Mouse (Mus musculus) midbrain, embryonic 10.5 days (tissue): ENCODE measurements at regions not wholly inside any gene's neighbourhood (a gene's known extent, or its start where the extent isn't known, plus 50 kb on each side); places are given as distances from the start of the nearest gene placed in this dataset.

ENCODE experiments used
- DNase-seq: peaks from one replicate; pipeline ENCODE4 v3.0.0-alpha.2; 2017; ENCODE audit warnings: low spot score
- H3K27ac ChIP-seq: fragments of 300-500 bp; sonication (generic); replicated peaks from 2 replicates; pipeline ENCODE4 v1.5.1; 2016; ENCODE audit warnings: mild to moderate bottlenecking
- H3K27me3 ChIP-seq: fragments of 300-500 bp; sonication (generic); 2 replicates; pipeline ENCODE4 v1.6.1; 2016; ENCODE audit warnings: low read depth, mild to moderate bottlenecking; ENCODE audit not compliant: poor library complexity, severe bottlenecking
- H3K36me3 ChIP-seq: fragments of 300-500 bp; sonication (generic); 2 replicates; pipeline ENCODE4 v1.6.1; 2016; ENCODE audit warnings: mild to moderate bottlenecking, moderate library complexity
- H3K4me1 ChIP-seq: fragments of 300-500 bp; sonication (generic); 2 replicates; pipeline ENCODE4 v1.6.1; 2016
- H3K4me3 ChIP-seq: fragments of 300-500 bp; sonication (generic); 2 replicates; pipeline ENCODE4 v1.5.1; 2016; ENCODE audit warnings: mild to moderate bottlenecking, moderate library complexity
- H3K9me3 ChIP-seq: fragments of 300-500 bp; sonication (generic); replicated peaks from 2 replicates; pipeline ENCODE4 v1.6.1; 2016; ENCODE audit warnings: mild to moderate bottlenecking
- WGBS: fragments of 180-500 bp; shearing (Covaris S2); methylation state at CpG from one replicate; pipeline ENCODE4 v1.1.7; 2016; 5-methylcytosine and 5-hydroxymethylcytosine counted together

- WGBS: 67% methylated on average over 1 of the region's 1 CpGs
- Histone ChIP-seq H3K4me3 (no peak overlapping the region), H3K9me3 (no peaks in the 10 kb centered on the region), H3K27me3 (no peaks in the 10 kb centered on the region), H3K4me1 (no peaks in the 10 kb centered on the region), H3K27ac (no peak overlapping the region), H3K36me3 (no peaks in the 10 kb centered on the region)
- DNase-seq: no peak
Measured at GRCm38 (mm10) chr11:57432299-57432698, 86.1 kb downstream of the Fam114a2 start.

GRCm38 (mm10) chr11:57431886-57432285 is 86.5 kb downstream of the Fam114a2 start:
- H3K27me3 ChIP-seq: no peaks in the 10 kb centered on the region
- no peak overlapping the region for H3K4me3 ChIP-seq
- no peak overlapping the region for H3K27ac ChIP-seq
- no peaks in the 10 kb centered on the region for H3K36me3 ChIP-seq
- H3K9me3 ChIP-seq: no peaks in the 10 kb centered on the region
- H3K4me1 ChIP-seq: no peaks in the 10 kb centered on the region
- DNase-seq: no peak

- no peak overlapping the region for H3K27ac ChIP-seq
- no peaks in the 10 kb centered on the region for H3K36me3 ChIP-seq
- H3K9me3 ChIP-seq: no peaks in the 10 kb centered on the region
- H3K27me3 ChIP-seq: no peaks in the 10 kb centered on the region
- peak; percentile 29 for DNase-seq
- no peaks in the 10 kb centered on the region for H3K4me1 ChIP-seq
- no peak overlapping the region for H3K4me3 ChIP-seq
- 68% methylated on average over 12 of the region's 12 CpGs for WGBS
Measured at GRCm38 (mm10) chr11:57426046-57426805, 92.2 kb downstream of the Fam114a2 start.

- DNase-seq: no peak
- H3K27ac ChIP-seq: no peak overlapping the region
- peaks cover 11% of the 10 kb centered on the region; the same call in 1 of the 2 replicates for H3K4me1 ChIP-seq
- 82% methylated on average over 6 of the region's 6 CpGs for WGBS
- no peaks in the 10 kb centered on the region for H3K36me3 ChIP-seq
- H3K4me3 ChIP-seq: no peak overlapping the region
- H3K27me3 ChIP-seq: no peaks in the 10 kb centered on the region
- peaks cover 3% of the 10 kb centered on the region; the same call in 1 of the 2 replicates for H3K9me3 ChIP-seq
Measured at GRCm38 (mm10) chr11:57419416-57419815, 99.0 kb downstream of the Fam114a2 start.

- H3K27me3 ChIP-seq: no peaks in the 10 kb centered on the region
- WGBS: 87% methylated on average over 11 of the region's 11 CpGs
- H3K27ac ChIP-seq: 0 out of 2 replicates have a peak overlapping the region, but pooled peaks have one; percentile 17
- peaks cover 14% of the 10 kb centered on the region; the same call in 1 of the 2 replicates for H3K4me1 ChIP-seq
- no peaks in the 10 kb centered on the region for H3K36me3 ChIP-seq
- DNase-seq: no peak
- H3K4me3 ChIP-seq: no peak overlapping the region
- H3K9me3 ChIP-seq: peaks cover 3% of the 10 kb centered on the region; the same call in 1 of the 2 replicates
Measured at GRCm38 (mm10) chr11:57416011-57416410, 102.4 kb downstream of the Fam114a2 start.

- no peaks in the 10 kb centered on the region for H3K27me3 ChIP-seq
- H3K27ac ChIP-seq: peak overlapping the region; percentile 63
- no peak overlapping the region for H3K4me3 ChIP-seq
- DNase-seq: no peak
- peaks cover 3% of the 10 kb centered on the region; the same call in 1 of the 2 replicates for H3K9me3 ChIP-seq
- 68% methylated on average over 5 of the region's 5 CpGs for WGBS
- H3K36me3 ChIP-seq: no peaks in the 10 kb centered on the region
- peaks cover 14% of the 10 kb centered on the region; the same call in 1 of the 2 replicates for H3K4me1 ChIP-seq
Measured at GRCm38 (mm10) chr11:57415167-57415566, 103.2 kb downstream of the Fam114a2 start.

- DNase-seq: no peak
- Histone ChIP-seq H3K4me1 (peaks cover 14% of the 10 kb centered on the region; the same call in 1 of the 2 replicates), H3K27me3 (no peaks in the 10 kb centered on the region), H3K36me3 (no peaks in the 10 kb centered on the region), H3K9me3 (peaks cover 3% of the 10 kb centered on the region; the same call in 1 of the 2 replicates), H3K27ac (peak overlapping the region; percentile 63; the same call in 1 of the 2 replicates), H3K4me3 (no peak overlapping the region)
- WGBS: 64% methylated on average over 7 of the region's 7 CpGs
Measured at GRCm38 (mm10) chr11:57414697-57415096, 103.7 kb downstream of the Fam114a2 start.

GRCm38 (mm10) chr11:57413271-57413670 is 105.1 kb downstream of the Fam114a2 start:
- DNase-seq: no peak
- no peaks in the 10 kb centered on the region for H3K36me3 ChIP-seq
- H3K4me1 ChIP-seq: peaks cover 14% of the 10 kb centered on the region; the same call in 1 of the 2 replicates
- H3K9me3 ChIP-seq: peaks cover under 1% of the 10 kb centered on the region; the same call in 1 of the 2 replicates
- no peaks in the 10 kb centered on the region for H3K27me3 ChIP-seq
- H3K27ac ChIP-seq: no peak overlapping the region
- WGBS: 77% methylated on average over 4 of the region's 4 CpGs
- no peak overlapping the region for H3K4me3 ChIP-seq

GRCm38 (mm10) chr11:57412766-57413165 is 105.7 kb downstream of the Fam114a2 start:
- Histone ChIP-seq H3K4me1 (peaks cover 14% of the 10 kb centered on the region; the same call in 1 of the 2 replicates), H3K27me3 (no peaks in the 10 kb centered on the region), H3K4me3 (no peak overlapping the region), H3K9me3 (no peaks in the 10 kb centered on the region; the same call in 1 of the 2 replicates), H3K36me3 (no peaks in the 10 kb centered on the region), H3K27ac (no peak overlapping the region)
- 93% methylated on average over 4 of the region's 4 CpGs for WGBS
- DNase-seq: no peak

- no peak for DNase-seq
- 72% methylated on average over 9 of the region's 9 CpGs for WGBS
- H3K36me3 ChIP-seq: no peaks in the 10 kb centered on the region
- no peaks in the 10 kb centered on the region for H3K27me3 ChIP-seq
- H3K27ac ChIP-seq: no peak overlapping the region
- H3K4me1 ChIP-seq: 0 out of 2 replicates have a peak, but pooled peaks cover 2% of the 10 kb centered on the region
- H3K4me3 ChIP-seq: no peak overlapping the region
- no peaks in the 10 kb centered on the region for H3K9me3 ChIP-seq
Measured at GRCm38 (mm10) chr11:57404172-57404571, 114.2 kb downstream of the Fam114a2 start.

GRCm38 (mm10) chr11:57401610-57402009 is 116.8 kb downstream of the Fam114a2 start:
- Histone ChIP-seq H3K36me3 (no peaks in the 10 kb centered on the region), H3K4me1 (peaks cover 5% of the 10 kb centered on the region), H3K4me3 (no peak overlapping the region), H3K27me3 (no peaks in the 10 kb centered on the region), H3K9me3 (no peaks in the 10 kb centered on the region), H3K27ac (no peak overlapping the region)
- no peak for DNase-seq
- WGBS: 75% methylated on average over 2 of the region's 2 CpGs

GRCm38 (mm10) chr11:57399366-57399765 is 119.1 kb downstream of the Fam114a2 start:
- WGBS: 100% methylated on average over 1 of the region's 1 CpGs
- H3K4me3 ChIP-seq: no peak overlapping the region
- no peaks in the 10 kb centered on the region for H3K9me3 ChIP-seq
- no peak for DNase-seq
- peaks cover 8% of the 10 kb centered on the region for H3K4me1 ChIP-seq
- no peak overlapping the region for H3K27ac ChIP-seq
- H3K36me3 ChIP-seq: no peaks in the 10 kb centered on the region
- no peaks in the 10 kb centered on the region for H3K27me3 ChIP-seq

- Histone ChIP-seq H3K27ac (no peak overlapping the region), H3K36me3 (no peaks in the 10 kb centered on the region), H3K27me3 (no peaks in the 10 kb centered on the region), H3K9me3 (no peaks in the 10 kb centered on the region), H3K4me1 (peaks cover 7% of the 10 kb centered on the region), H3K4me3 (no peak overlapping the region)
- no peak for DNase-seq
- 30% methylated on average over 3 of the region's 3 CpGs for WGBS
Measured at GRCm38 (mm10) chr11:57396429-57396828, 122.0 kb downstream of the Fam114a2 start.
